Mouse (Mus musculus) Patski (cell line): ENCODE measurements around the gene Commd4. TPM values are rescaled to one million over a fixed set of nuclear protein-coding genes. Genes with fewer than 3 reads are reported as not detected.
"Not testable (repeated sequence)": the region's sequence is repeated elsewhere in the genome, so short reads cannot be mapped to it uniquely, and the experiment has no call there.

Experiments
- ATAC-seq: fragments of 100-300 bp; one replicate; pipeline ENCODE4 v1.8.0; 2021
- CTCF ChIA-PET: fragments of 350-600 bp; sonication (Branson Sonifier 250); formaldehyde crosslinking; loops from one replicate; lab custom pipeline; 2022; ENCODE audit warnings: inconsistent platforms; lab: Charles Lee
- POLR2A ChIA-PET: fragments of 350-600 bp; sonication (Branson Sonifier 250); formaldehyde crosslinking; loops from one replicate; lab custom pipeline; 2022; ENCODE audit warnings: antibody characterized with exemption, inconsistent platforms; lab: Charles Lee
- DNase-seq: peaks from one replicate; pipeline ENCODE4 v3.0.0-alpha.2; 2011; ENCODE audit warnings: low read depth, low spot score
- H3K27me3 ChIP-seq: fragments of 371-371 bp; one replicate; pipeline ENCODE4 v1.5.1; 2021
- CTCF ChIP-seq: fragments of 100-300 bp; IDR thresholded peaks from one replicate; pipeline ENCODE4 v1.5.1; 2021
- in situ Hi-C: fragments of 300-500 bp; cut with MboI; formaldehyde crosslinking; loops from 3 replicates; pipeline ENCODE4 v1.11.1; 2018; ENCODE audit warnings: low pct_unique_long_range_greater_than_20kb, mixed read lengths
- polyA plus RNA-seq: library from polyadenylated mRNA; unstranded; gene quantifications from one replicate; pipeline ENCODE4 v1.2.3, GENCODE M21; 2021

Gene Commd4
- polyA plus RNA-seq = 110 TPM

DNA sequence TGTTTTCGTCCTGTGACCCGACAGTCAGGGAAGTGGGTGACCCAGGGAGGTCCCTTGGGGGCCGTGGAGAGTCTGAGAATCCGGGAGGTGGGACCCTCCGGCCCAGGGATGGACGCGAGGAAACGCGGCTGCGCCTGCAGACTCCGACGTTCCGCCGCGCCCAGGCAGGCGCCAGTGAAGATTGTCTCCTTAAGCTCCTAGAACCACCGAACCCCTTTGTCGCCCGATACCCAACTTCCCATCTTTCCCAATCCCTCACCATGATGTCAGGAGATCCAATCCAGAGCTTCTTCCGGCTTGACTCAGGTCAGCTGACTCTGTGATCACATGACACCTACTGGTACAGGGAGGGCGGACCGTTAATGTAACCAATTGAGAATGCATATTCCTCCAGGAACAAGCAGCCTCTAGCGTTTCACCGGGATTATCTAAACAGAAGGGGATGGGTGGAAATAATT, at the start of gene Commd4:
Commd4 (minus strand) TSS at position 319 of the 458 bp plus-strand sequence.
- ATAC-seq (peak; percentile 26), DNase-seq (peak; percentile 89)
- ChIA-PET POLR2A (no interaction called here), CTCF (no interaction called here)
- in situ Hi-C loops = loop anchor here (10.0 kb wide), 1 partner anchor 277 kb away; no protein-coding TSS in a partner anchor
- no peak for TF ChIP-seq CTCF
- H3K27me3 ChIP-seq = no peaks in the 10 kb centered on the region

DNA sequence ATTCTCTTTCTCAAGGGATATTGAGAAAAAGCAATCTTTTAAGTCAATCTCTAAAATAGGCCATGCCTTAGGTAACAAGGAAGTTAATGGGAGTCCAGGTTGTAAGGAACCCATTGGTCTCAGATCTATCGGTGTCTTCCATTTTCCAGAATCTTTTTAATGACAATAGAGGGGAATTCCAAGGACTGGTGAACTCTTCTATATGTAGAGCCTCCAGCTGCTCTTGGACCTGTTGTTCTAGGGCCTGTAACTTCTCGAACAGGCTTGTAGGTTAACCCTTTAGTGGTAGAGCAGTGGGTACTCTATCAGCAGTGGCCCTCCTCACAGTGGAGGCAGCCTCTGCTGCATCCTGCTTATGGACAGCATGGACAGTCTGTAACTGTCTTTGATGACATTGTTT, 48.8 kb upstream of the Commd4 start:
- in situ Hi-C loops = loop anchor here (5.0 kb wide), 1 partner anchor 315 kb away; the partner anchor contains the start of gene Cox5a
- POLR2A ChIA-PET = no interaction called here
- no peak for TF ChIP-seq CTCF

DNA sequence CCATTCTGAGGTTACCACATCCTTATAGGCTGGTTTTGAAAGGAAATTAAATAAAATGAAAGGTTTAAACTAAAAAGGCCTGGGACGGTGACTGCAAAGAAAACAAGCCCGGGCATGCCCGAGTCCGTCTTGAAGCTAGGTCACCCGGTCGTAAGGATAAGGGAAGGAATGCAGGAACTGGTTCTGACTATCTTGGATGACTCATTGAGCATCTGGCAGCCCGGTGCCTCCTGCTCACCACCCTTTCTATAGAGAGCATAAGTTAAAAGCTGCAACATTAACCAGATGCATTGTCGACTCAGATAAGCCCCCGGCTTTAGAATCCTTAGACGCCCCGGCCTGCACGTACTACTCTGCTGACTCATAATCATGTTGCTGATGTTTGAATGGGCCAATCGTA, 45.4 kb upstream of the Commd4 start:
- DNase-seq, H3K27me3 ChIP-seq, POLR2A ChIA-PET, ATAC-seq, in situ Hi-C loops, CTCF ChIA-PET: not testable (repeated sequence)

More for the DNA sequence above, 48.8 kb upstream of the Commd4 start:
- CTCF ChIA-PET = no interaction called here
- no peak for DNase-seq
- H3K27me3 ChIP-seq = no peaks in the 10 kb centered on the region
- ATAC-seq = no peak

DNA sequence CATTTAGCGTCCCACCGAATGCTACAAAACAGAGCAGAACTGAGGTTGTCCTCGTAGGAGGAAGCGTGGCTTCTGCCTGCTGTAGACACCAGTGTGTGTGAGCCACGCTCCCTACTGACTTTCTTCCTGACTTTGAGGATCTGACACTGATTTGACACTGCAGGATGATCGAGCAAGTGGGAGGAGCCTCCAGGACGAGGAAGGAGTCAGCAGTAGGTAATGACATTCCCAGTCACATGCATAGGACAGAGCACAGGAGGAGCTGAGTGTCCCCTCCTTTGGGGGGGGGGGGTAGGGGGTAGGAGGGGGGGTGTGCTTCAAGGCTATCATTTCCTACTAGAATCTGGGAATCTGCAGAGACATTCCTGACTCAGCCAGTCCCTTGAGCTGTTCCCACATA, 44.9 kb upstream of the Commd4 start:
- POLR2A ChIA-PET = no interaction called here
- CTCF ChIA-PET = interaction anchor here (1.5 kb wide), 1 partner anchor 16 kb away, joined by 3 read pairs; no protein-coding TSS in a partner anchor
- TF ChIP-seq CTCF = no peak
- ATAC-seq (no peak), DNase-seq (no peak)
- H3K27me3 ChIP-seq = peaks cover 3% of the 10 kb centered on the region
- in situ Hi-C loops = no loop called here

DNA sequence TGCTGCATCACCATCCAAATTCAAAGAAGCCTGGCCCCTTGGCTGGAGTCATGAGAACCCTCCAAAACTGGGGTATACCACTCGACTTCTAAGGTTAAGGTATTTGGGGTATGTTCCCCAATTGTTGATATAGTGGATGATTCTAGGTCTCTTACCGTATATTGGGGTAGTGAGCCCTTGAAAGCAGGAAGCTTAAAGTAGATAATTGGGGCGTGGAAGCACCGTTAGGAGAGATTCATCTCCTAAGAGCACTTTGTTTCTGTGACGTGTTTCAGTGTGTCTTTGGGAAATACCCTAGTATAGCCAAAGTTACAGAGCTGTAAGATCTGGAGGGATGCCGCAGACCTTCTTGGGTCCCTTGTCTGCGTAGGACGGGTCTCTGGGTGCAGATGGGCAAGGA, 39.3 kb upstream of the Commd4 start:
- in situ Hi-C loops = no loop called here
- ChIA-PET POLR2A (no interaction called here), CTCF (no interaction called here)
- no peak for TF ChIP-seq CTCF
- peaks cover 25% of the 10 kb centered on the region for H3K27me3 ChIP-seq
- DNase-seq (no peak), ATAC-seq (no peak)

DNA sequence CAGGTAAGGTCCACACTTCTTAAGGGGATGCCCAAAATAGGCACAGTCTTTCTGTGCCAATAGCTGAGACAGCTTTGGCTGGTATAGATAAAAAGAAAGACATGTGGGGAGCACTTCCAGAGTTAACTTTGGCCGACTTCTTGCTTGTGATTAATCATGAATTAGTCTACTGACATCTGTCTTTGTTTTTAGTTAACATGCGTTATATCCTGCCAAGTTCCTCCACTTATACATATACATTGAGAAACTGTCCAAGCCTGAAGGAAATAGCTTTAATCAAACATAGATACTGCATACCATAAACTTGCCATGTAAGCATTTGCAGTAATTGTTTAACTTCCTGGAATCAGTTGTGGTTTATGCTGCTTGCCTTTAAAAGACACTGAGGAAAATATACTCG, 38.6 kb upstream of the Commd4 start:
- H3K27me3 ChIP-seq = peaks cover 30% of the 10 kb centered on the region
- CTCF ChIA-PET = no interaction called here
- DNase-seq (no peak), ATAC-seq (no peak)
- in situ Hi-C loops = no loop called here
- TF ChIP-seq CTCF = no peak
- POLR2A ChIA-PET = no interaction called here

DNA sequence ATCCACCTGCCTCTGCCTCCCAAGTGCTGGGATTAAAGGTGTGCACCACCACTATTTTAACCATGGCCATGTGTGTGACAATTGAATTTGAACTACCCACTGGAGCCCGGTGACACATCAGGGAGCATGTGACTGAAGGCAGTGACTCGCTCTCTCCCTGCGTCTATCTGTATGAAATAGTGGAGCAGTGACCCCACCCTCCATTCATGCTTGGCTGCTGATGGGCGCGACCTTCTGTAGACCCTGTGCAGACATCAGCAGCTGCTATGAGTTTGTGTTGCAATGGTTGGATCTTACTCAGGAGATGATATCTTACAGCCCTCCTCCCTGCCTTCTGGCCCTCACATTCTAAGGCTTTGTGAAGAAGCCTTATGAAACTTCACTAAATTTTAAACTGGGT, 10.3 kb upstream of the Commd4 start:
- ATAC-seq (no peak), DNase-seq (no peak)
- peaks cover 20% of the 10 kb centered on the region for H3K27me3 ChIP-seq
- in situ Hi-C loops = no loop called here
- ChIA-PET POLR2A (no interaction called here), CTCF (no interaction called here)
- TF ChIP-seq CTCF = no peak

DNA sequence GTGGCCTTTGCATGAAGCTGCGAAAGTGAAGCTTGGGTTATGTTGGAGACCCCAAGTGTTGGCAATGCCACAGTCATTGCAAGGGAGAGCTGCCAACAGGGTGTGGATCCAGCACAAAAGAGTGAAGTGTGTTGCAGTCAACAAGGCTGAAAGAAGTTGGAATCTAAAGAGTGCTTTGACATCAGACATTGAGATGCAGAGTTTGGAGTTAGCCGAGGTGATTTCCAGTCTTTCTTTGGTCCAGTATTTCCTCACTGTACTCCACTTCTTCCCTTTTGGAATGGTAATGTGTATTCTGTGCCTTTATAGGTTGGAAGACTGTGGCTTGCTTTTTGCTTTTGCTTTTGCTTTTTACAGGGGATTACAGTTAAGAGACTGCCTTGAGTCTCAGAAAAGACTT, 8.0 kb upstream of the Commd4 start:
- in situ Hi-C loops = no loop called here
- CTCF ChIA-PET = interaction anchor here (1.7 kb wide), 1 partner anchor 10 kb away, joined by 3 read pairs; no protein-coding TSS in a partner anchor
- ATAC-seq = no peak

DNA sequence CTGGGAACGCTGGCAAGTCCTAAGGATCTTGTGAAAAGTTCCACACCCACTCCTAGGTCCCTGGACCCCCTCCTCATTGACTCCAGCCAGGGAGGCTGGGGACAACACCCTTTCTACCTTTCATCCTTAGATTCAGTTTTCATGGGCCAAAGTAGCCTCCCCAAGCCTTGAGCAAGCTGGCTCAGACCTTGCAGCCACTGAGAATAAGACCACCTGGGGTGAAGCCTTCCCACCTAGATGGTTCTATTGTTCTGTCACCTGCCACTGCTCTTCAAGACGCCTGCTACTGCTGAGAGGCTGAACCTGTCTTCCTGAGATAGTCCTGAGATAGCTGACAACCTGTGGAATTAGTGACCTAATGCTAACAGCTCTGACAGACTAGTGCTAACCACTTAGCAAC, 5.0 kb upstream of the Commd4 start:
- ChIA-PET CTCF (no interaction called here), POLR2A (interaction anchor here (0.6 kb wide), 1 partner anchor 300 kb away, joined by 3 read pairs; no protein-coding TSS in a partner anchor)
- TF ChIP-seq CTCF = no peak
- peaks cover 14% of the 10 kb centered on the region for H3K27me3 ChIP-seq
- in situ Hi-C loops = no loop called here
- ATAC-seq (no peak), DNase-seq (no peak)

More for the DNA sequence above, 8.0 kb upstream of the Commd4 start:
- no peak for TF ChIP-seq CTCF
- POLR2A ChIA-PET = no interaction called here
- DNase-seq = no peak
- H3K27me3 ChIP-seq = peaks cover 17% of the 10 kb centered on the region

DNA sequence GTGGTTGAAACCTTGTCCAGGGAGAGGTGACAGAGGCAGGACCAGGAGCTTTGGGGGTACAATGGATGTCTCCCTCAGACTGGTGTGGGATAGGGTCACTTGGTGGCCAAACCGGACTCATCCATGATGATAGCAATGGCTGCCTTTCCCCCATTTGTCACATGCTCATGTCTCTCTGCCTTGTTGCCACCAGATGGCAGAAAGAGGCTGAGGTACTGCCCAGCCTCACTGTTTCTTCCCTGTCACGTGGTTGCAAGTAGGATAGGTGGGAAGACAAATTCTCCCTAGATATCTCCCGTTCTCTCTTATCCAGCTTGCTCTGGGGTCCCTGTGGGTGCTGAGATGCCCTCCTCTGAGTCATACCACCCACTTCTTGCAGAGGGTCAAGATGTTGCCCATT, 4.4 kb upstream of the Commd4 start:
- in situ Hi-C loops = no loop called here
- ATAC-seq = no peak
- ChIA-PET POLR2A (no interaction called here), CTCF (no interaction called here)
- DNase-seq = no peak
- TF ChIP-seq CTCF = no peak
- peaks cover 14% of the 10 kb centered on the region for H3K27me3 ChIP-seq

DNA sequence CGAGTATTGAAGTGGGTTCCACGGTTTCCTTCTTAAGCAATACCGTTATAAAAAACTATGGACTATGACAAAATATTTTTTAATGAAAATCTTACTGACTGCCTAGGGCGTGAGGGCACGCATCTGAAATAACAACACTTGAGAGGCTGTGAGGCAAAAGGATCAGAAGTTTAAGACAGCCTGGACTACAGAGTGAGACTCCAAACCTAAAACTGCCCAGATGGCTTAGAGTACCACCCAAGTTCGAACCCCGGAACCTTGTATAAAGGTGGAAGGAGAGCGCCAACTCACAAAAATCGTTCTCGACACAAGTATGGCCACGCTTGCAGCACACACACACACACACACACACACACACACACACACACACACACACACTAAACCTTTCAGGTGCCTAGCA, 375 bp upstream of the Commd4 start:
- in situ Hi-C loops = loop anchor here (10.0 kb wide), 1 partner anchor 276 kb away; no protein-coding TSS in a partner anchor
- no peak for ATAC-seq
- CTCF ChIA-PET = no interaction called here

DNA sequence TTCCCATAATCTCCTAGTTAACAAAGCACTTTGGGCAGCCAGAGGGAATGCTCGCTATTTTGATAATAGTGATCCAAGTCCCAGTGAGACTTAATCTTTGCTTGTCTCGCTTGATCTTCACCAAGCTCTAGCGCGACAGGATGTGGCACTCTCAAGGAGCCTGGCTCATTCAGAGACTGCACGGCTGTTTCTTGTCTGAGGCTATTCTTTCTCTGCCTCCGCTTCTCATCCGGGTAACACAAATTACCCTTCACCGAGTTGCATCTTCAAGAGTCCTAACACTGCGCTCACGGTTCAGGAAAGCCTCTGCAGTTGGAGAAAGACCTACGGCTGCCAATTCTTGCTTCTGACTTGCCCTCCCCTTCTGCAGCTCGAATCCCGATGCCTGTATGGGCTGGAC, 632 bp downstream of the Commd4 start:
- POLR2A ChIA-PET = no interaction called here
- no peak for DNase-seq
- no peak for ATAC-seq
- in situ Hi-C loops = loop anchor here (10.0 kb wide), 1 partner anchor 277 kb away; no protein-coding TSS in a partner anchor
- TF ChIP-seq CTCF = no peak
- H3K27me3 ChIP-seq = no peaks in the 10 kb centered on the region
- CTCF ChIA-PET = no interaction called here

More for the DNA sequence above, 375 bp upstream of the Commd4 start:
- POLR2A ChIA-PET = no interaction called here
- DNase-seq = no peak
- no peaks in the 10 kb centered on the region for H3K27me3 ChIP-seq
- no peak for TF ChIP-seq CTCF
